Mouse (Mus musculus) heart, postnatal 0 days (tissue): Measurements from ENCODE around the gene Ngrn. TPM values are rescaled to one million over a fixed set of nuclear protein-coding genes. Genes with fewer than 3 reads are reported as not detected.

Experiments used
- ATAC-seq: fragments of 200-750 bp; cut with Nextera tagmentation; 2 replicates; pipeline ENCODE4 v1.8.0; 2017; ENCODE audit warnings: low read depth, moderate number of reproducible peaks, moderate library complexity; ENCODE audit not compliant: insufficient read depth
- DNase-seq: peaks from one replicate; pipeline ENCODE4 v3.0.0-alpha.2; 2016; ENCODE audit warnings: low spot score
- H3K27ac ChIP-seq: fragments of 300-500 bp; sonication (generic); 2 replicates; pipeline ENCODE4 v1.5.1; 2014; ENCODE audit warnings: low read depth, mild to moderate bottlenecking
- H3K27me3 ChIP-seq: fragments of 300-500 bp; sonication (generic); 2 replicates; pipeline ENCODE4 v1.6.1; 2014; ENCODE audit warnings: low read length, mixed read lengths; ENCODE audit not compliant: control insufficient read depth, insufficient read depth
- H3K36me3 ChIP-seq: fragments of 300-500 bp; sonication (generic); replicated peaks from 2 replicates; pipeline ENCODE4 v1.6.1; 2014; ENCODE audit warnings: low read length, mixed read lengths; ENCODE audit not compliant: control insufficient read depth, insufficient read depth
- H3K4me1 ChIP-seq: fragments of 300-500 bp; sonication (generic); 2 replicates; pipeline ENCODE4 v1.6.1; 2014; ENCODE audit warnings: antibody characterized with exemption; ENCODE audit not compliant: control insufficient read depth, insufficient read depth
- H3K4me2 ChIP-seq: fragments of 300-500 bp; sonication (generic); 2 replicates; pipeline ENCODE4 v1.6.1; 2014; ENCODE audit warnings: low read depth, mild to moderate bottlenecking, low read length, moderate library complexity
- H3K4me3 ChIP-seq: fragments of 300-500 bp; sonication (generic); 2 replicates; pipeline ENCODE4 v1.5.1; 2014; ENCODE audit warnings: low read depth, low read length
- H3K9ac ChIP-seq: fragments of 300-500 bp; sonication (generic); replicated peaks from 2 replicates; pipeline ENCODE4 v1.6.1; 2014; ENCODE audit warnings: low read depth, low read length, mixed read lengths
- H3K9me3 ChIP-seq: fragments of 300-500 bp; sonication (generic); replicated peaks from 2 replicates; pipeline ENCODE4 v1.6.1; 2016; ENCODE audit warnings: low read length; ENCODE audit not compliant: control insufficient read depth
- CTCF ChIP-seq: IDR thresholded peaks from 2 replicates; pipeline ENCODE4 v1.5.1; 2016; ENCODE audit warnings: antibody characterized with exemption, control low read depth, low read depth
- EP300 ChIP-seq: IDR thresholded peaks from 2 replicates; pipeline ENCODE4 v1.6.1; 2016; ENCODE audit warnings: antibody characterized with exemption, low read depth
- WGBS: fragments of 180-500 bp; shearing (Covaris S2); extraction: QIAGEN DNeasy Blood & Tissue Kit; methylation state at CpG from one replicate; pipeline ENCODE4 v1.1.7; 2014; 5-methylcytosine and 5-hydroxymethylcytosine counted together
- polyA plus RNA-seq: library from polyadenylated mRNA; unstranded; fragments of >200 nt; fragmentation: Nextera tagmentation; extraction: Ambion mirVana; gene quantifications from 2 replicates; pipeline ENCODE4 v1.2.1, GENCODE M21; 2015
- total RNA-seq: library from RNA; depleted of rRNA; stranded (reverse); fragments of >200 nt; gene quantifications from 2 replicates; pipeline ENCODE4 v1.2.3, GENCODE M21; 2014; ENCODE audit warnings: low replicate concordance

Ngrn gene
- total and polyA plus RNA-seq, 2 experiments from 2014 or later = 14.0 to 35.8 TPM

GRCm38 (mm10) chr7:80261372-80261990, 466 bp downstream of the Ngrn start:
- Histone ChIP-seq H3K27ac (peak overlapping the region; percentile 85), H3K9me3 (no peaks in the 10 kb centered on the region), H3K4me1 (peaks cover 8% of the 10 kb centered on the region), H3K4me3 (peak overlapping the region; percentile 80), H3K36me3 (peaks cover 33% of the 10 kb centered on the region), H3K9ac (peak overlapping the region; percentile 85), H3K4me2 (peak overlapping the region; percentile 85), H3K27me3 (peaks cover 5% of the 10 kb centered on the region)
- TF ChIP-seq CTCF = no peak
- no peak for TF ChIP-seq EP300
- ATAC-seq (no peak; the same call in 1 of the 2 replicates), DNase-seq (peak; percentile 17)
- WGBS = under 1% methylated on average over 32 of the region's 32 CpGs

DNA sequence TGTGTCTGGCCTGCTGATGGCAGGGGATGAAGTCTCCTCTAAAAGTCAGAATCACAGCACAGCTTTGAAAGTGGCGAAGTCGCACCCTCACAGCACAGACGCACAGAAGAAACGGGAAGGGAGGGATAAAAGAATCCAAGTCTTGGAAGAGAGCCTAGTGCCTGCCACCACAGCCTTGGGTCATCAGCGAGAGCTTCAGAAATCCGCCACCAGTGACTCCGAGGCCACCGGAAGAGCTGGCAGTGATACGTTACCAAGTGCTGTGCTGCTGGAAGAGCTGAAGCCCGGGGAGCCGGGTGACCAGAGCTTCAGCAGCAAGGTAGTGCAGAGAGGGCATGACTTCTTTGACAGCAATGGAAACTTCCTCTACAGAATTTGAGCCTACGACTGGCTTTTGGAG, 3.6 kb downstream of the Ngrn start:
- Histone ChIP-seq H3K27ac (no peak overlapping the region), H3K9ac (no peak overlapping the region), H3K9me3 (no peaks in the 10 kb centered on the region), H3K36me3 (peaks cover 38% of the 10 kb centered on the region), H3K27me3 (peaks cover under 1% of the 10 kb centered on the region; the same call in 1 of the 2 replicates), H3K4me1 (peaks cover 16% of the 10 kb centered on the region), H3K4me3 (no peak overlapping the region), H3K4me2 (no peak overlapping the region)
- no peak for TF ChIP-seq EP300
- no peak for TF ChIP-seq CTCF
- WGBS = 88% methylated on average over 12 of the region's 12 CpGs
- no peak for ATAC-seq
- no peak for DNase-seq

DNA sequence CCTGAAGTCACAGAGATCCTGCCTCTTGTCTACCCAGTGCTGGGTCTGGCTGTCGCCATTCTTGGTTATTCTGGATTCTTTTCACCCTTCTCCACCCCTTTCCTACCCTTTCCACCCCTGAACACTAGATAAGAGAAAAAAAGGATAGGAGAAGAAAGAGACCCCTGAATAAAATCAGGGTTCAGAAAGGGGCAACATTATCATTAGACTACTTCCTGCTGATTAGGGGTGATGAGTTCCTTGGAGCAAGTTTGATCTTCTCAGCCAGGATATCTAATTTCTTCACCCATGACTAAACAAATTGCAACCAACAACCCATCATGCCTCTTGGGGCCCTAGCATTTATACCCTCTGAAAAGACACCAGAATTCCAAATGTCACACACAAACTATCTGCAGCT, 6.7 kb downstream of the Ngrn start:
- Histone ChIP-seq H3K9me3 (no peaks in the 10 kb centered on the region), H3K4me3 (no peak overlapping the region), H3K36me3 (peaks cover 41% of the 10 kb centered on the region), H3K9ac (no peak overlapping the region), H3K27me3 (no peaks in the 10 kb centered on the region), H3K4me1 (peaks cover 23% of the 10 kb centered on the region), H3K4me2 (no peak overlapping the region), H3K27ac (no peak overlapping the region)
- DNase-seq = no peak
- TF ChIP-seq EP300 = no peak
- no peak for TF ChIP-seq CTCF
- ATAC-seq = no peak
- WGBS = 55% methylated on average over 1 of the region's 1 CpGs

- DNase-seq = peak; percentile 91
- Histone ChIP-seq H3K36me3 (peaks cover 37% of the 10 kb centered on the region), H3K27ac (peak within 1 kb of the TSS; percentile 85), H3K4me2 (peak within 1 kb of the TSS; percentile 83), H3K4me1 (peaks cover 23% of the 10 kb centered on the region), H3K9me3 (no peaks in the 10 kb centered on the region), H3K27me3 (no peaks in the 10 kb centered on the region), H3K9ac (peak within 1 kb of the TSS; percentile 56), H3K4me3 (peak within 1 kb of the TSS; percentile 73)
- 4% methylated on average over 21 of the region's 21 CpGs for WGBS
- ATAC-seq = peak; percentile 90
- TF ChIP-seq EP300 = no peak
- TF ChIP-seq CTCF = no peak
Observed at GRCm38 (mm10) chr7:80268897-80269750, 8.1 kb downstream of the Ngrn start, which contains the start of gene Vps33b. Gene Vps33b (plus strand): TSS chr7:80269649.

DNA sequence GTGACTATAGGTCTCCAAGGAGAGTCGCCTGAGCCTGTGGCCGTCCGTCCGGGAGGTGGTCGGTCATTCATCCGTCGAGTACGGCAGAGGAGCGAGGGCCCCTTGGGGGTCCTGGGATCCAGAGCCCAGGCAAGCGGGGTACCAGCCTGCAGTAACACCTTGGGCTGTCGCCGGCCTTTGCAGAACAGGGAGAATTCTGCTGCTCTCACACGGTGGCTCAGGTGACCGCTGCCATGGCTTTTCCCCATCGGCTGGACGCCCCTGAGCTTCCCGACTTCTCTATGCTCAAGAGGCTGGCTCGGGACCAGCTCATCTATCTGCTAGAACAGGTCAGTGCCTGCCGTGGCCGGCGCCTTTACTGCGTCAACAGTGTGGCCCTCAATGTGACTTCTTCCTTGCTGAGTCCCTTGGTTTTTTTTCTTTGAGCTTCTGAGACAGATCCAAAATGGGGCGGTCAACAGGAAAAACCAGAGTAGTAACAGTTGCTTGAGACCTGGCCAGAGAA, 8.8 kb downstream of the Ngrn start:
- H3K9ac ChIP-seq = peak overlapping the region; percentile 56
- peak; percentile 42 for DNase-seq
- peak overlapping the region; percentile 73 for H3K4me3 ChIP-seq
- WGBS = under 1% methylated on average over 23 of the region's 23 CpGs
- peaks cover 37% of the 10 kb centered on the region for H3K36me3 ChIP-seq
- peaks cover 23% of the 10 kb centered on the region for H3K4me1 ChIP-seq
- peak overlapping the region; percentile 83 for H3K4me2 ChIP-seq
- peak; percentile 66 for ATAC-seq
- TF ChIP-seq CTCF (no peak), EP300 (no peak)
- peaks cover 6% of the 10 kb centered on the region; the same call in 1 of the 2 replicates for H3K9me3 ChIP-seq
- H3K27me3 ChIP-seq = no peaks in the 10 kb centered on the region
- peak overlapping the region; percentile 85 for H3K27ac ChIP-seq
